Mouse (Mus musculus): Measurements from ENCODE around the gene Fbxw13. TPM values are rescaled to one million over a fixed set of nuclear protein-coding genes. Genes with fewer than 3 reads are reported as not detected.
"Not testable (repeated sequence)": the region's sequence is repeated elsewhere in the genome, so short reads cannot be mapped to it uniquely, and the experiment has no call there.

Fbxw13 gene
- polyA plus RNA-seq (2012; rRNA removed): 0.31 TPM in 1 of 2 replicates, not detected in the other

GRCm38 (mm10) chr9:109195875-109196274 lies at the start of gene Fbxw13:
Gene Fbxw13, minus strand, starts transcription at chr9:109195975.
- not testable (repeated sequence) for H3K27me3 ChIP-seq (ENCODE audit: control insufficient read depth, insufficient read depth, low read length); H3K4me3 ChIP-seq (ENCODE audit: control insufficient read depth, low read depth, low read length); H3K27ac ChIP-seq (ENCODE audit: control insufficient read depth, insufficient read depth, low read depth, low read length); H3K36me3 ChIP-seq (ENCODE audit: control insufficient read depth, insufficient read depth, low read length); H3K4me1 ChIP-seq (ENCODE audit: control insufficient read depth, insufficient read depth, low read length)

GRCm38 (mm10) chr9:109234654-109235053 lies 38.9 kb upstream of the Fbxw13 start, which contains the start of gene Fbxw20:
Gene Fbxw20, minus strand, starts transcription at chr9:109234754.
- H3K4me1 ChIP-seq (ENCODE audit: control insufficient read depth, insufficient read depth, low read length): no peaks in the 10 kb centered on the region
- no peak within 1 kb of the TSS for H3K27ac ChIP-seq (ENCODE audit: control insufficient read depth, insufficient read depth, low read depth, low read length)
- no peaks in the 10 kb centered on the region for H3K27me3 ChIP-seq (ENCODE audit: control insufficient read depth, insufficient read depth, low read length)
- no peak within 1 kb of the TSS for H3K4me3 ChIP-seq (ENCODE audit: control insufficient read depth, low read depth, low read length)
- H3K36me3 ChIP-seq (ENCODE audit: control insufficient read depth, insufficient read depth, low read length): no peaks in the 10 kb centered on the region
- no peak for TF ChIP-seq CTCF (IDR thresholded peaks at IDR 0.05; ENCODE audit: control insufficient read depth, insufficient read depth, insufficient replicate concordance, low read depth, low read length)
- no peak for TF ChIP-seq POLR2A (IDR thresholded peaks at IDR 0.05; ENCODE audit: control insufficient read depth, low read depth, low read length)

- no peak for TF ChIP-seq POLR2A (IDR thresholded peaks at IDR 0.05; ENCODE audit: control insufficient read depth, low read depth, low read length)
- no peak for TF ChIP-seq CTCF (IDR thresholded peaks at IDR 0.05; ENCODE audit: control insufficient read depth, insufficient read depth, insufficient replicate concordance, low read depth, low read length)
Measured at GRCm38 (mm10) chr9:109218449-109218848, 22.7 kb upstream of the Fbxw13 start.

GRCm38 (mm10) chr9:109201347-109201746 lies 5.6 kb upstream of the Fbxw13 start:
- not testable (repeated sequence) for H3K4me3 ChIP-seq (ENCODE audit: control insufficient read depth, low read depth, low read length); H3K27ac ChIP-seq (ENCODE audit: control insufficient read depth, insufficient read depth, low read depth, low read length); H3K4me1 ChIP-seq (ENCODE audit: control insufficient read depth, insufficient read depth, low read length); H3K36me3 ChIP-seq (ENCODE audit: control insufficient read depth, insufficient read depth, low read length); H3K27me3 ChIP-seq (ENCODE audit: control insufficient read depth, insufficient read depth, low read length)

More at GRCm38 (mm10) chr9:109218449-109218848, 22.7 kb upstream of the Fbxw13 start:
- H3K27me3 ChIP-seq (ENCODE audit: control insufficient read depth, insufficient read depth, low read length): no peaks in the 10 kb centered on the region
- H3K36me3 ChIP-seq (ENCODE audit: control insufficient read depth, insufficient read depth, low read length): no peaks in the 10 kb centered on the region
- no peak overlapping the region for H3K4me3 ChIP-seq (ENCODE audit: control insufficient read depth, low read depth, low read length)
- H3K4me1 ChIP-seq (ENCODE audit: control insufficient read depth, insufficient read depth, low read length): no peaks in the 10 kb centered on the region
- H3K27ac ChIP-seq (ENCODE audit: control insufficient read depth, insufficient read depth, low read depth, low read length): no peak overlapping the region

GRCm38 (mm10) chr9:109200349-109200748 lies 4.6 kb upstream of the Fbxw13 start:
- Histone ChIP-seq H3K4me1 (ENCODE audit: control insufficient read depth, insufficient read depth, low read length) (no peaks in the 10 kb centered on the region), H3K36me3 (ENCODE audit: control insufficient read depth, insufficient read depth, low read length) (no peaks in the 10 kb centered on the region), H3K27ac (ENCODE audit: control insufficient read depth, insufficient read depth, low read depth, low read length) (no peak overlapping the region), H3K4me3 (ENCODE audit: control insufficient read depth, low read depth, low read length) (no peak overlapping the region), H3K27me3 (ENCODE audit: control insufficient read depth, insufficient read depth, low read length) (no peaks in the 10 kb centered on the region)
- TF ChIP-seq CTCF (IDR thresholded peaks at IDR 0.05; ENCODE audit: control insufficient read depth, insufficient read depth, insufficient replicate concordance, low read depth, low read length) (no peak), POLR2A (IDR thresholded peaks at IDR 0.05; ENCODE audit: control insufficient read depth, low read depth, low read length) (no peak)

- H3K4me3 ChIP-seq (ENCODE audit: control insufficient read depth, low read depth, low read length): no peak overlapping the region
Measured at GRCm38 (mm10) chr9:109199353-109199752, 3.6 kb upstream of the Fbxw13 start.

GRCm38 (mm10) chr9:109177208-109177607 lies 18.6 kb downstream of the Fbxw13 start:
- Histone ChIP-seq H3K36me3 (ENCODE audit: control insufficient read depth, insufficient read depth, low read length) (no peaks in the 10 kb centered on the region), H3K4me1 (ENCODE audit: control insufficient read depth, insufficient read depth, low read length) (no peaks in the 10 kb centered on the region; the same call in 1 of the 2 replicates), H3K4me3 (ENCODE audit: control insufficient read depth, low read depth, low read length) (no peak overlapping the region), H3K27me3 (ENCODE audit: control insufficient read depth, insufficient read depth, low read length) (no peaks in the 10 kb centered on the region), H3K27ac (ENCODE audit: control insufficient read depth, insufficient read depth, low read depth, low read length) (no peak overlapping the region)
- TF ChIP-seq CTCF (IDR thresholded peaks at IDR 0.05; ENCODE audit: control insufficient read depth, insufficient read depth, insufficient replicate concordance, low read depth, low read length) (no peak), POLR2A (IDR thresholded peaks at IDR 0.05; ENCODE audit: control insufficient read depth, low read depth, low read length) (no peak)

More at GRCm38 (mm10) chr9:109199353-109199752, 3.6 kb upstream of the Fbxw13 start:
- TF ChIP-seq POLR2A (IDR thresholded peaks at IDR 0.05; ENCODE audit: control insufficient read depth, low read depth, low read length): no peak
- no peak for TF ChIP-seq CTCF (IDR thresholded peaks at IDR 0.05; ENCODE audit: control insufficient read depth, insufficient read depth, insufficient replicate concordance, low read depth, low read length)
- no peaks in the 10 kb centered on the region for H3K36me3 ChIP-seq (ENCODE audit: control insufficient read depth, insufficient read depth, low read length)
- no peak overlapping the region for H3K27ac ChIP-seq (ENCODE audit: control insufficient read depth, insufficient read depth, low read depth, low read length)
- no peaks in the 10 kb centered on the region for H3K4me1 ChIP-seq (ENCODE audit: control insufficient read depth, insufficient read depth, low read length)
- no peaks in the 10 kb centered on the region for H3K27me3 ChIP-seq (ENCODE audit: control insufficient read depth, insufficient read depth, low read length)

GRCm38 (mm10) chr9:109176301-109176700 lies 19.5 kb downstream of the Fbxw13 start:
- TF ChIP-seq POLR2A (IDR thresholded peaks at IDR 0.05; ENCODE audit: control insufficient read depth, low read depth, low read length): no peak
- no peak for TF ChIP-seq CTCF (IDR thresholded peaks at IDR 0.05; ENCODE audit: control insufficient read depth, insufficient read depth, insufficient replicate concordance, low read depth, low read length)
- H3K4me3 ChIP-seq (ENCODE audit: control insufficient read depth, low read depth, low read length): no peak overlapping the region
- H3K4me1 ChIP-seq (ENCODE audit: control insufficient read depth, insufficient read depth, low read length): no peaks in the 10 kb centered on the region; the same call in 1 of the 2 replicates
- H3K27me3 ChIP-seq (ENCODE audit: control insufficient read depth, insufficient read depth, low read length): no peaks in the 10 kb centered on the region
- H3K27ac ChIP-seq (ENCODE audit: control insufficient read depth, insufficient read depth, low read depth, low read length): no peak overlapping the region
- no peaks in the 10 kb centered on the region for H3K36me3 ChIP-seq (ENCODE audit: control insufficient read depth, insufficient read depth, low read length)

All from testis, adult 2 months (tissue).